Mouse (Mus musculus) natural killer cell, adult 2 months (primary cell): ENCODE measurements around the gene Arhgap30.

Experiments used
- DNase-seq, 2 experiments: peaks; one replicate each; pipeline ENCODE4 v3.0.0; 2022; ENCODE audit warnings: low spot score in 2 of 2

Arhgap30 gene

GRCm38 (mm10) chr1:171388376-171389102 lies at the start of gene Arhgap30:
Arhgap30 (plus strand) TSS chr1:171388954.
- peak; percentile 96 to 97 for DNase-seq

- DNase-seq = no peak
Observed at GRCm38 (mm10) chr1:171342262-171343207, 46.2 kb upstream of the Arhgap30 start.

GRCm38 (mm10) chr1:171343922-171344677 lies 44.7 kb upstream of the Arhgap30 start:
- no peak for DNase-seq

- DNase-seq = no peak
Observed at GRCm38 (mm10) chr1:171344715-171345114, 44.0 kb upstream of the Arhgap30 start.

- peak; percentile 80 to 85 for DNase-seq
Observed at GRCm38 (mm10) chr1:171345225-171346094, 43.3 kb upstream of the Arhgap30 start, which contains the start of the genes Nit1 and Pfdn2. Nit1 (minus strand) TSS chr1:171345646. Pfdn2 (plus strand) TSS chr1:171345670.

- no peak for DNase-seq
Observed at GRCm38 (mm10) chr1:171346095-171346450, 42.7 kb upstream of the Arhgap30 start.

GRCm38 (mm10) chr1:171348665-171349064 lies 40.1 kb upstream of the Arhgap30 start:
- DNase-seq = no peak

- no peak for DNase-seq
Observed at GRCm38 (mm10) chr1:171349210-171349609, 39.5 kb upstream of the Arhgap30 start.

- DNase-seq = peak; percentile 51 to 63
Observed at GRCm38 (mm10) chr1:171355812-171356340, 32.9 kb upstream of the Arhgap30 start.

- DNase-seq = no peak
Observed at GRCm38 (mm10) chr1:171356814-171357213, 31.9 kb upstream of the Arhgap30 start.

GRCm38 (mm10) chr1:171358421-171358820 lies 30.3 kb upstream of the Arhgap30 start:
- peak; percentile 38 to 61 for DNase-seq

- no peak for DNase-seq
Observed at GRCm38 (mm10) chr1:171360253-171360652, 28.5 kb upstream of the Arhgap30 start.

GRCm38 (mm10) chr1:171360656-171361055 lies 28.1 kb upstream of the Arhgap30 start, which contains the start of gene Klhdc9:
Klhdc9 (minus strand) TSS chr1:171360798.
- DNase-seq = peak; percentile 90 to 91

- peak; percentile 73 to 78 for DNase-seq
Observed at GRCm38 (mm10) chr1:171361106-171362103, 27.3 kb upstream of the Arhgap30 start.

- DNase-seq = no peak
Observed at GRCm38 (mm10) chr1:171365934-171366333, 22.8 kb upstream of the Arhgap30 start.

GRCm38 (mm10) chr1:171369845-171370556 lies 18.8 kb upstream of the Arhgap30 start, which contains the start of gene Nectin4:
Nectin4 (plus strand) TSS chr1:171370099.
- DNase-seq = no peak

GRCm38 (mm10) chr1:171372880-171373279 lies 15.9 kb upstream of the Arhgap30 start:
- no peak for DNase-seq

- no peak for DNase-seq
Observed at GRCm38 (mm10) chr1:171373946-171374345, 14.8 kb upstream of the Arhgap30 start.
